Mouse (Mus musculus) adrenal gland, adult 18-20 months (tissue): ENCODE results near the gene Ccdc134. TPM values are rescaled to one million over a fixed set of nuclear protein-coding genes. Genes with fewer than 3 reads are reported as not detected.

Source experiments
- DNase-seq, 2 experiments: peaks; one replicate each; pipeline ENCODE4 v3.0.0; 2021 to 2022; ENCODE audit warnings: low spot score in 2 of 2
- total RNA-seq, 2 experiments: library from RNA; stranded (reverse); gene quantifications; 1 replicate in 1 of 2; 2 replicates in 1 of 2; pipeline ENCODE4 v1.2.3; 2021

Ccdc134 gene
- total RNA-seq, 2 experiments from 2014 or later: 6.7 to 8.9 TPM

DNA sequence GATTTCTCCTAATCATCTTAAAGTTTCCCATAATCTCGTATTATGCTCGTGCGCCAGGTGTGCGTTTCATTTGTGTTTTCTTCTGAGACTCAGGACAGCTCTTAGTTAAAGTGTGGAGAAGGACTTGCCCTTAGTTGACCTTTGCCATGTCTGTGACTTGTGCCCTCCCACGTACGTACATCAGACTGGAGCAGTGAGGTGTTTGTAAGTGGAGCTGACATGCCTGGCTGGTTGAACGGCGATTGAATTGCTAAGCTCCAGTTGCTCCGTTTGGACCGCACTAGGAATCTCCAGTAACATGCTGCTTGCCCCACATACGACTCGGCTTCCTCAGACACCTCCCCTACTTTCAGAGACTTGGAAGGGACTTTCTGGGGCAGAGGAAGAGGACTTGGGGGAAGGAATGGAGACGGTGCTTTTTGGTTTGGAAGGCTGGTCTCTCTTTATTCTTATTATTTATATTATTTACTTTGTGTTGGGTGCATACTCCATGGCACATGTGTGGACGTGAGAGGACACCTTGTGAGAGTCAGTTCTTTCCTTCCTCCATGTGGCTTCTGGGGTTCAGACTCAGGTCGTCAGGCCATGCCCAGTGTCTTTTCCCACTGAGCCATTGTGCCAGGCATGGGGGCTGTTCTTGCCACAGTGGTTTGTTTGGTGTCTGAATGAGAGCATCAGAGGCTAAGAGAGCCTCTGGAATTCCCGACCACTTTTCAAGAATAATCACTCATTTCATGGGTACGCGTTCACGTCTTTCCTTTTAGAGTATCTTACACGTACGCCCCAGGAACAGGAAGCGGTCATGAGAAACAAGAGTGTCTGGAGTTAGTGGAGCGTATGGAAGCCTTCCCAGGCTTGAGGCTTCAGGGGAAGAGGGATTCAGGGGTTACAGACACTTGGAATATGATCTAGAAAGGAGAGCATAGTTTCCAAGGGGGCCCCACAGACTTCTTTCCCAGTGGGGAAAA, 39.8 kb downstream of the Ccdc134 start:
- no peak for DNase-seq

DNA sequence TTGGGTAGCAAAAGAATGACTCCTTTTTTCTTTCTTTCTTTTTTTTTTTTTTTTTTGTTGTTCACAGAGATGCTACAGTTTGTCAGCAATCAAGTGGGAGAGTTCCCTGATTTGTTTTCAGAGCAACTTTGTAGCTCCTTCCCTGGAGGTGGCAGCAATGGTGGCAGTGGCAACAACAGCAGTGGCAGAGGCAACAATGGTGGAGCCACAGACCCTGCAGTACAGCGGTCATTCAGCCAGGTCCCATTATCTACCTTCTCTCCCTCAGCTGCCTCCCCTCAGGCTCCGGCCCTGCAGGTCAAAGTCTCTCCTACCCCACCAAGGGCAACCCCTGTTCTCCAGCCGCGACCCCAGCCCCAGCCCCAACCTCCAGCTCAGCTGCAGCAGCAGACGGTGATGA, 41.9 kb downstream of the Ccdc134 start:
- DNase-seq: no peak

DNA sequence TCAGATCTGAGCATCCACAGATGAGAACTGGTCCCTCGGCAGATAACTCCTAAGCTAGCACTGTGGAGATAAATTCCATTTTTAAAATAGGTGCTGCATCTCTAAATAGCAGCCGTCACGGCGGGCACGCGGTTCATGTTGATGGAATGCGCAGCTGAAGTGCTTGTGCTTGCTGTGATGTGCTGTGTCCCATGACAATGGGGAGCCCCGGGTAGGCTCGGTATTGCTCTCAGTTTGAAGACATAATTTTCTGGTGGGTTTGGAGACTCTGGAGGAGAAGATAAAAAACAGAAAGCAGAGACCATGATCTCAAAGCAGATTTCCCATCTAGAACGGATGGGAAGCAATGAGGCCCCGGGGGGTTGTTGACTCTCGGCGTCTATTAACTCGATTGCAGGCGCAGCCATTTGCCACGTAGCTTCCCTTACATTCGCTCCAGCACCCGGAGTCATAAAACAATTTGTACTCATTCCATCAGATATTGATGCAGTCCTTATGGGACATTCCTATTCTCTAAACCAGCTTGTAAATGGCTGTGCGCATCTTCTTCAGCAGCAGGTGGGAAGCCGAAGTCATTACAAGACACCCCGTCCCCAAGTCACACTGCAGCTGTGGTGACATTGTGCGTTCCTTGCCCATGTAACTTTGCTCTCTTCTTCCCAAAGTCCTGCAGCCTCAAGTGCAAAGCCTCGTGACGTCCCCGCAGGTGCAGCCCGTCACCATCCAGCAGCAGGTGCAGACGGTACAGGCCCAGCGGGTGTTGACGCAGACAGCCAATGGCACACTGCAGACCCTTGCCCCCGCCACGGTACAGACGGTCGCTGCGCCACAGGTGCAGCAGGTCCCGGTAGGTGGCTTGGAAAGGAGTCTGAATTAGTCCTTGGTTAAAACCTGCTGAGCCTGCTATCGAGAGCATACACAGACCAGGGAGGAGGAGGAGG, 43.0 kb downstream of the Ccdc134 start:
- DNase-seq: no peak

DNA sequence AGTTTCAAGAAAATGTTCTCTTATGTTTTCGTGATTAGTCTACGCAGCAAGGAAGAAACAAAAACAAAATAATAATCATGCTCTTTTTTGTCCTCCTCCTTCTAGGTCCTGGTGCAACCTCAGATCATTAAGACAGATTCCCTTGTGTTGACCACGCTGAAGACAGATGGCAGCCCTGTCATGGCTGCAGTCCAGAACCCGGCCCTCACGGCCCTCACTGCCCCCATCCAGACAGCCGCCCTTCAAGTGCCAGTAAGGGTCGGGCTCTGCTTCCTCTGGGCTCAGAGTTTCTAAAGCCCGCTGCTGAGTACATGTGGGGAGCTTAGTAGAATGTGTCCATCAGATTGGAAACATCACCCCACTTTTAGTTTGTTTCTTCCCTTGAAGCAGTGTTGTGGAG, 44.9 kb downstream of the Ccdc134 start:
- DNase-seq: no peak

DNA sequence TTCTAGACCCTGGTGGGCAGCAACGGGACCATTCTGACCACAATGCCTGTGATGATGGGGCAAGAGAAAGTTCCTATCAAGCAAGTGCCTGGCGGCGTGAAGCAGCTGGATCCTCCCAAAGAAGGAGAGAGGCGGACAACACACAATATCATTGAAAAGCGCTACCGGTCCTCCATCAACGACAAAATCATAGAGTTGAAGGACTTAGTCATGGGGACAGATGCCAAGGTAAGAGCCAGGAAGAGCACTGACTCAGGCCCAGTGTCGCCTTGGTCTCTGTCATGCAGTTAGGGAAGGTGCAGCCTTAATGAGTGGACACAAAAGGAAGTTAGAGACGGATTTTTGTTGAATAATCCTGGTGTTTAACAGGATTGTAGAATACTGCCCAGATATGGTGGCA, 47.4 kb downstream of the Ccdc134 start:
- DNase-seq: no peak

DNA sequence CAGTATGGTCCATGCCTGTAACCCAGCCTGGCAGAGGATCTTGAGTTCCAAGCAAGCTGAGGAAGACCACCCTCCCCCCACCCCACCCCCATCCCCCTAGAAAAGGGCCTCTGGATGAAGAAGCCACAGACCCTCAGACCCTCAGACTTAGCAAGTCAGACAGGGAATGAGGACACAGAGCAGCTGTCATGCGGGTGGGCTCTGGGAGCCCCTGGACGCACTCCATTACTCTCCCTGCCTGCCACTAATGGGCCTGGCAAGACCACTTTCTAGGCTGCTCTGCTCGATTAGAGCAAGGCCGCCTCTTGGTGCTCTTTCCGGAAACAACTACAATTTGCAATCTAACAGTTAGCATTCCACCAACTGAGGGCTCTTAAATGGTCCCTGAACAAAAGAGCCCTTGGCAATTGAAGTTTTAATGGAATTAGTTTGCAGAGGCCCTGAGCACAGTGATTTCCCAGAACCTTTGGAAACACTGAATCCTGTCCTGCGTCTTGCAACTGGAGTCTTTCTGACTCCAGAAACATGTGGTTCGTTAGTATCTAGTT, 50.1 kb downstream of the Ccdc134 start:
- no peak for DNase-seq

DNA sequence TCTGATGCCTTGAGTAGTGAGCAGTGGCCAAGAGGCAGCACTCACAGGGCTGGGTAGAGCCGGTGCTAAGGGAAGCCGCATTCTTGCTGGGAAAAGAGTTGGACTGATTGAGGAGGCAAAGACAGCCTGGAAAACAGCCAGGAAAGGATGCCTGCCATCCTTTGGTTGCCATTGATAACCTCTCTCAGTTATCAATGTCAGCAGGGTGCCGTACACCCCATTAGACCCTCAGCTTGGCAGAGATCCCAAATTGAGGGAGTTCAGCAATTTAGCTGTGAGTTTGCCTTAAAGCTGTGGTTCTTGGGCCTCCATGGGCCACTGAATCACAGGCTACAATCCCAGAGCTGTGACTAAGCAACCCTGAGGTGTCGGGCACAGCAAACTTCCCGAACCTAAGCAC, 53.4 kb downstream of the Ccdc134 start:
- no peak for DNase-seq

DNA sequence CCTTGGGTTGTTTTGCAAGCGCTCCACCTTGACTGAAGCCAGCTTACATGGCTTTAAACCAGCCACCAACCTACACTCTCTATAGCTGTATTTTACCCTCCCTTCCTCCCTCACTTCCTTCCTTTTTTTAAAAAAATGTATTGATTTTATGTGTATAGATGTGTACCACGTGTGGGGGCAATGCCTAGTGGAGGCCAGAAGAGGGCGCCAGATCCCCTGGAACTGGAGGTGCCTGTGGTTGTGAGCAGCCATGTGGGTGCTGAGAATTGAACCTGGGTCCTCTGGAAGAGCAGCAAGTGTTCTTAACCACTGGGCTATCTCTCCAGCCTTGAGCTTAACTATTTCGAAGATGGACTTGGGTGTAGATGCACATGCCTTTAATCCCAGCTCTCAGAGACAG, 54.6 kb downstream of the Ccdc134 start:
- no peak for DNase-seq

DNA sequence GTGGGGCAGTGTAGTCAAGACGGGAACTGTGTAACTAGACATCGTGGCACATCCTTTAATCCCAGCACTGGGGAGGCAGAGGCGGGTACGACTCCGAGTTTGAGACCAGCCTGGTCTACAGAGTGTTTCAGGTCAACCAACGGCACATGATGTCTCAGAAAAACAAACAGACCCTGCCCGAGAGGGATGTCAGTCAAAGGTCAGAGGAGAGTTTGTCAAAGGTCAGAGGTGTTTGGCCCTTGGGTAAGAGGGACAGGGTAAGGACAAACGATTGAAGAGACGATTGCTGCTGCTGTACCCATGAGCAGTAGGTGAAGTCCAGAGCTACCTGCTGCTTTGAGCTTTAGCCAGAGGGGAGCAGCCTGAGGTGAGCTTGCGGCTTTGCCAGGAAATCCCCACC, 55.9 kb downstream of the Ccdc134 start:
- DNase-seq: no peak

DNA sequence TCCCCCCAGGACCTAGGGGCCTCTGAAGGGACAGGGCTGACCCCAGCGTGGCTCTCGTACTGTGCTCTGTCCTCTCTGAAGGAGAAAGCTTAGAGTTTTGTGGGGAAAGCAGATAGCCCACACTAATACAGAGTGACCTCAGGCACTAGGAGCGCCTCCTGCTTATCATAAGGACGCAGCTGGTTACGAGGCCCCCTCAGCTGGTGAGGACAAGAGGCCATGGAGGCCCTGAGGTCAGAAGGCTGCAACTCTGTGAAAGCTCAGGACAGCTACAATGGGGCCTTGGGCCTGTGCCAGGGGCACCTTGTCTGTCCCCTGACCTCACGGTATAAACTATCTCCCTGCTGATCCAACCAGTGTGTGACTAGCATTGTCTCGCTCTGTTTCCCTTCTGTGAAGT, 56.5 kb downstream of the Ccdc134 start:
- no peak for DNase-seq

DNA sequence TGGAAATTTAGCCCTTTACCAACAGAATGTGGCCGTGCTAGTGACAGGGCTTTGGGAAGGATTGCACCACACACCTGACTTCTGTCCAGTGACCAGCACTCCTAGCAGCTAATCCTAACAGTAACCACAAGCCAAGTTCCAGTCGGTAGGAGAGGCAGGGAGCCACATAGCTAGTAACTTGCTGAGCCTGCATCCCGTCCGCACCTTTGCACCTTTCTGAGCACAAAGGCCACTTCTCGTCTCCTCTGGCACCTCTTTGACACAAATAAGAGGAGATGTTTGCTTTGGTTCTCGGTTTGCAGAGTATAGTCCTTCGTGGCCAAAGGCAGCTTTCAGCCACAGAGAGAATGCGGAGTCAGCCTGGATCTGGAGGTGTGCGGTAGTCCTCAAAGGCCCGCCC, 56.9 kb downstream of the Ccdc134 start:
- no peak for DNase-seq

DNA sequence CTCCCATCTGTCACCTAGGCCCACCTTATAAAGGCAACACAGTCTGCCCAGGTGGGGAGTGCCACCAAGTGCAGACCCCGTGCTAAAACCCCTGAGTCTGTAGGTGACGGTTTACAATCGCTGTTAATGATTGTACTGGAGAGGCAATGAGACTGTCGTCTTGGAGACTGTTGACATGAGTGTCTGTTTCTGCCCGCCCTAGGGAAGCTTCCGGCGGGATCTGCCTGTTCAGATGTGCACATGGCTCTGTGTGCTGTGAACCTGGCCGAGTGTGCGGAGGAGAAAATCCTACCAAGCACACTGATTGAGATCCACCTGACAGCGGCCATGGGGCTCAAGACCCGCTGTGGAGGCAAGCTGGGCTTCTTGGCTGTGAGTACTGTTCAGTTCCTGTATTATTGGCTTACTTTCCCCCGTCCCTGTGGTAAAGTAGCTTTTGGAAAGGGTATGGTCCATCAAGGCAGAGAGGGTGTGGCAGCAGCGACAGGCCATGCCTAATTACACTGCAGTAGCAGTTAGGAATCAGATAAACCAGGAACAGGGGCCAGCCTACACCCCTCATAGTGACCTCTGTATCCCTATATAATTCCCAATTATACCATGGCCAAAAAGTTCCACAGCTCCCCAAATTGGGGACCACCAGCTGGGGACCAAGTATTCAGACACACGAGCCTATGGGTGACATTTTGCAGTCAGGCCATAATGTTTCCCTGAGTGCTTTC, 57.5 kb downstream of the Ccdc134 start:
- DNase-seq: no peak

DNA sequence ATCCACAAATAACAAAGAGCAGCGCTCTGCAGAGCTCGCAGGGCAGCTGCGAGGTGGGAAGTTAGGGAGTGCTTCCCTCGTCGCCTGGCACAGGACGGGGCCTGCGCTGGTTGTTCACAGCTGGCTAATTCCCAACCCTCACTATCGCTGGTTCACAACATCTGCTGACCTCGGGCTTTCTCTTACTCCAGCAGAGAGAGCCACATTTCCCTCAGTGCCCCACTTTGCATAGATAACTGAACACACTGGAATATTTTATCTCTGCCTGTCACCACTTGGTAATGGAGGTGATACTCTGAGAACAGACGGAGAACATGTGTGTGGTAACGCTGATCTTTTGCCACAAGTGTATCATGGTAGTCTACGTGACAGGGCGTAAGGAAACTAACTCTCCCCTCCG, 58.4 kb downstream of the Ccdc134 start:
- no peak for DNase-seq

DNA sequence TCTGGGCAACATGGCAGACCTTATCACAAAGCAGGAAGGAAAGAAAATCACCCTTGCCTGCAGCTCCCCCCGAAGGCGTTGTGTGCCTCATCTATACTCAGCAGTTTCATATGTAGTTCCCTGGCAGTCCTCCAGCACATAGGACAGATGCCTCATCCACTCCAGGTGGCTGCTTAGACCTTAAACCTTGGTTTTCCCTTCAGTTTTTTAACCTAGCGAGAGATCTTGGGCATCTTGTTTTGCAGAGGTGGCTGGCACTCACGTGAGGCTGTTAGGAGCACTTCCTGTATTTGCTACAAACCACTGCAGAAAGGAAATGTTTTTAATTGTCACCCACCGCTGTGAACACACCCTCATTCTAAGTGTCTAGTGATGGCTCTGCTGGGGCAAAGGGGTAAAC, 59.2 kb downstream of the Ccdc134 start:
- no peak for DNase-seq

DNA sequence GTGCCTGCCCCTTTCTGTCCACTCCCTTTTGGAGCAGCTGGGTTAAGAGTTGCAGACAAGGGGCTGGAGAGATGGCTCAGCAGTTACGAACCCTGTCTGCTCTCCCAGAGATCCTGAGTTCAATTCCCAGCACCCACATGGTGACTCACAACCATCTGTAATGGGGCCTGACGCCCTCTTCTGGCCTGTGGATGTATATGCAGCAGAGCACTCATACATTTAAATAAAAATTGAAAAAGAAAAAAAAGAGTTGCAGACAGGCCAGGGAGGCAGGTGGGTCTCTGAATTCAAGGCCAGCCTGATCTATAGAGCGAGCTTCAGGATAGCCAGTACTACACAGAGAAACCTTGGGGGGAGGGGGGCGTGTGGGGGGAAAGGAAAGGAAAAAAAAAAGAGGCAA, 59.7 kb downstream of the Ccdc134 start:
- no peak for DNase-seq

DNA sequence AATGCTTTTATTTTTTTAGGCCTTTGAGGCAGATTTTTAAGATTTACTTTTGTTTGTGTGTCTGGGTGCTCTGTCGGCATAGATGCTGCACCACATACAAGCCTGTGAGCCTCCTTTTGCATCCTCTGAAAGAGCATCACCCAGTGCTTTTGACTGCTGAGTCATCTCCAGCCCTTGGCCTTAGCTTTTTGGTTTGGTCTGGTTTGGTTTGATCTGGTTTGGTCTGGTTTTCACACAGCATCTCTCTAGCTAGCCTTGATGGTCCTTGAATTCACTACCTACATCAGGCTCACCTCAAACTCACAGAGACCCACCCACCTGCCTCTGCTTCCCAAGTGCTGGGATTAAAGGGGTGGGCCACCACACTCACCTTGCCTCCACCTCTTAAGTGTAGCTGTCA, 60.2 kb downstream of the Ccdc134 start:
- DNase-seq: no peak

DNA sequence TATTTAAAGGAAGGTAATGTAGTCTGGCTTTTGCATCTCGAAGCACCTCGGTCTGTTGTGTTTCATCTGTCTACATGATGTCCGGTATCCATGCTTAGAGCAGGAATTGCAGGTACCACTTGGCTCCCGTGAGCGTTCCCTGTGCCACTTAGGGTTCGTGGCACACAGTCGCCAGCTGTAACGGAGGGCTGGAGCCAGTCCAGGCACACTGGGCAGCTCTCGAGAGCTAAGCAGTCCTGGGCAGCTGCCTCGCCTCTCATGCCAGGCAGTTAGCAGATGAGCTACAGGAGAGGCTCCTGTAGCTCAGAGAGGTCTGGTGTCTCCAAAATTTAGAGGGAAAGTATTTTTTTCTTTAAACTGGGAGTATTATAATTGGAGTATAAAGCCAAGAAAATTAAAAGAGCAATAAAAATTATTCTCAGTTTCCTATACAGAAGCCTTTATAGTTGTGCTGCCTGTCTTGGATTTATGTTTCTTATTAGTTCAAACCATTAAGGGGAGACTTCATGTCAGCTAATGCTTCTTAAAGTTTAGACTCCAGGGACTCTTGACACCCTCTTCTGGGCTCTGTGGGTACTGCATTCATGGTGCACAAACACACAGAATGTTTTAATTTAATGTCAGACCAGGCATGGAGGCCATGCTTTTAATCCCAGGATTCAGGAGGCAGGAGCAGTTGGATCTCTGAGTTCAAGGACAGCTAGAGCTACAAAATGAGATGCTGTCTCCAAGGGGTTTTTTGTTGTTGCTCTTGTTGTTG, 60.9 kb downstream of the Ccdc134 start:
- DNase-seq: no peak
